Mouse (Mus musculus) cerebellum, adult 11 months (tissue): ENCODE measurements around the gene Nsmce1.
A peak's percentile ranks its signal among the peaks of the same experiment; 100 is the strongest.

Experiments
- DNase-seq: peaks from one replicate; pipeline ENCODE4 v3.0.0; 2022

Nsmce1 gene

GRCm38 (mm10) chr7:125488706-125489105 is 2.7 kb downstream of the Nsmce1 start:
- no peak for DNase-seq

- DNase-seq, result no peak
Observed at GRCm38 (mm10) chr7:125487126-125487525, 4.3 kb downstream of the Nsmce1 start.

GRCm38 (mm10) chr7:125486121-125486630 is 5.2 kb downstream of the Nsmce1 start:
- no peak for DNase-seq

GRCm38 (mm10) chr7:125484791-125485190 is 6.6 kb downstream of the Nsmce1 start:
- DNase-seq, result no peak

- DNase-seq, result no peak
Observed at GRCm38 (mm10) chr7:125482886-125483285, 8.5 kb downstream of the Nsmce1 start.

GRCm38 (mm10) chr7:125482339-125482738 is 9.1 kb downstream of the Nsmce1 start:
- DNase-seq, result no peak

GRCm38 (mm10) chr7:125480518-125480917 is 10.9 kb downstream of the Nsmce1 start:
- no peak for DNase-seq

- DNase-seq, result no peak
Observed at GRCm38 (mm10) chr7:125478391-125478984, 12.9 kb downstream of the Nsmce1 start.

- DNase-seq, result no peak
Observed at GRCm38 (mm10) chr7:125475601-125476251, 15.7 kb downstream of the Nsmce1 start.

GRCm38 (mm10) chr7:125474535-125474934 is 16.9 kb downstream of the Nsmce1 start:
- DNase-seq, result no peak

- peak; percentile 66 for DNase-seq
Observed at GRCm38 (mm10) chr7:125471991-125472741, 19.2 kb downstream of the Nsmce1 start.

GRCm38 (mm10) chr7:125470901-125471300 is 20.5 kb downstream of the Nsmce1 start:
- DNase-seq, result no peak

- DNase-seq, result peak; percentile 41
Observed at GRCm38 (mm10) chr7:125469937-125470336, 21.5 kb downstream of the Nsmce1 start.

- no peak for DNase-seq
Observed at GRCm38 (mm10) chr7:125462200-125462599, 29.2 kb downstream of the Nsmce1 start.

- no peak for DNase-seq
Observed at GRCm38 (mm10) chr7:125453671-125454070, 37.7 kb downstream of the Nsmce1 start.

GRCm38 (mm10) chr7:125451078-125451477 is 40.3 kb downstream of the Nsmce1 start:
- no peak for DNase-seq

GRCm38 (mm10) chr7:125450678-125451077 is 40.7 kb downstream of the Nsmce1 start:
- DNase-seq, result no peak

GRCm38 (mm10) chr7:125444464-125445401 is 46.7 kb downstream of the Nsmce1 start, which contains the start of gene Kdm8:
Gene Kdm8 (plus strand): TSS chr7:125444676.
- peak; percentile 90 for DNase-seq

- peak; percentile 21 for DNase-seq
Observed at GRCm38 (mm10) chr7:125444076-125444463, 47.3 kb downstream of the Nsmce1 start.

- no peak for DNase-seq
Observed at GRCm38 (mm10) chr7:125442323-125442722, 49.1 kb downstream of the Nsmce1 start.

- no peak for DNase-seq
Observed at GRCm38 (mm10) chr7:125434666-125435290, 56.6 kb downstream of the Nsmce1 start.

GRCm38 (mm10) chr7:125433874-125434273 is 57.5 kb downstream of the Nsmce1 start:
- DNase-seq, result no peak
